Mouse (Mus musculus) mesoderm, embryonic 11.5 days (tissue): ENCODE measurements at regions not wholly inside any gene's neighbourhood (a gene's known extent, or its start where the extent isn't known, plus 50 kb on each side); places are given as distances from the start of the nearest gene placed in this dataset.

Source experiments
- DNase-seq: peaks from one replicate; pipeline ENCODE4 v3.0.0-alpha.2; 2012; ENCODE audit warnings: low read depth, low spot score

GRCm38 (mm10) chr13:97423911-97424310 lies 183.0 kb downstream of the Enc1 start:
- no peak for DNase-seq

DNA sequence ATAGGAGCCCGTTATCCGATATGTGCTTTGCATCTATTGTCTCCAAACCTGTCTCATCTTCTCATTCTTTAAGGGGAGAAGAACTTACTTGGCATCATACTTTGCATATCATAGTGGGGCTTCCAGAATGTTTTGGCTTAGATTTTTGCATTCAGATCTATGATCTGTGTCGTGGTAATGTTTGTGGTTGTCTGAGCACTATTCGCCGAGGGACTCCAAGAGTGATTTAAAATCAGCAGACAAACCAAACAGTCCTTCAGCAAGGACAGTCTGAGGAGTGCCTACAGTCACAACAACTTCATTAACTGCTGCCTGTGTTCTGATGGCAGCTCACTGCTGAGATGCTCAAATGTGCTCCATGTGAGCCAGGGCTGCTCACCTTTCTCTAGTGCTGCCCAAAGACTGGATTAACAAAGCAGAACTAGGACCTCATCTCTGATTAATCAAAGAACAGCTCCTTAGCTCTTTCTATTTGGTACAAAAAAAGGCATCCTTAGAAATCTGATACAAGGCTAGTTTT lies 182.5 kb downstream of the Enc1 start:
- no peak for DNase-seq

- DNase-seq: no peak
Observed at GRCm38 (mm10) chr13:97422897-97423296, 182.0 kb downstream of the Enc1 start.

- no peak for DNase-seq
Observed at GRCm38 (mm10) chr13:97421831-97422230, 180.9 kb downstream of the Enc1 start.

DNA sequence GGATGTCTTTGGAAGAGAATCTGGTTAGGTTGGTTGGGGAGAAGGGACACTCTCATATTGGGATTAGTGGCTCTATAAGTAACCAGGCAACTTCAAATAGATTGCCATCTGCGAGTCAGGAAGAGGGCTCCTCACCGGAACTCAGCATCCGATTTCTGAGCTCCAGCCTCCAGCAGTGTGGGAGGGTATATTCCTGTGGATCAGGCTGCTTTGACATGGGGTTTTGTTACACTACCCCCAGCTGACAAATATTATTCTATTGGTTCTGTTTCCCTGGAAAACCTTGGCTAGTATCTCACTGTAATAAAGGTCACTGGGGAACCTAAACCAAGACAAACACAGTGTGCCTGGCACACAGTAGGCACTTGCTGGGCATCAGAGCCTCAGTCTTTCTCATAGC lies 179.9 kb downstream of the Enc1 start:
- no peak for DNase-seq

GRCm38 (mm10) chr13:97419100-97419499 lies 178.2 kb downstream of the Enc1 start:
- no peak for DNase-seq

DNA sequence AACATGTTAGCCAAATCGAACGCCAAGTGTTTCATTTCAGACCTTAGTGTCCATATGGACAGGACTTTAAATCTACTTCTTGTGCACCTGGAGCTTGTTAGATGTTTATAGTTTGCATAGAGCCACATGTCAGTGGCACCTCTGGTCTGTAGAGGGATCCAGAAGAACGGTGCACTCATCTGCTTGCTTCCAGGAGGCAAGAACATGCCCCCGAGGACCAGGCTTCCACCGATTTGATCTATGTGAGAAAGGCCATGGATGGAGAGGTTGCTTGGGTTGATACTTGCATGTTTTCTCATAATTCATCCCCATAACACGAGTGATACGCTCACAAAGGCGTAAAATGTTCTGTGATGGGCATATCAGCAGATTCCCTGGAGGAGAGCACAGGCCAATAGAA lies 177.8 kb downstream of the Enc1 start:
- DNase-seq: no peak

DNA sequence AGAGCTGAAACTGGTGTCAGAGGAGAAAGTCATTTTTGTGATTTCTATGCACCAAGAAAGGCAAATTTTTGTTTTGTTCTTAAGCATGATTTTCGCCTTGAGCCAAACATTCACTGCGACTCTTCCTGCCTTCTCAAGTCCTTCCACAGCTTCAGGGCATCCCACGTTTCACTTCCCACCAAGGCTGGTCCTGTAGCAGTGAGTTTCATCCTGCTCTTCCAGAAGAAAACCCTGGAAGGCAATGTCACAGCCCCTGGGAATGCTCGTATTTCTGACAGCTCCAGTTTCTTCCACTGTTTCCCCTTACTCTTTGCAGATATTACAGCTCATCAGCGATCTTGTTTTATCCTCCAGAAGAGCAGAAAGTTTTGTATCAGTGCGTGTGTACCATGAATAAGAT lies 177.2 kb downstream of the Enc1 start:
- no peak for DNase-seq

DNA sequence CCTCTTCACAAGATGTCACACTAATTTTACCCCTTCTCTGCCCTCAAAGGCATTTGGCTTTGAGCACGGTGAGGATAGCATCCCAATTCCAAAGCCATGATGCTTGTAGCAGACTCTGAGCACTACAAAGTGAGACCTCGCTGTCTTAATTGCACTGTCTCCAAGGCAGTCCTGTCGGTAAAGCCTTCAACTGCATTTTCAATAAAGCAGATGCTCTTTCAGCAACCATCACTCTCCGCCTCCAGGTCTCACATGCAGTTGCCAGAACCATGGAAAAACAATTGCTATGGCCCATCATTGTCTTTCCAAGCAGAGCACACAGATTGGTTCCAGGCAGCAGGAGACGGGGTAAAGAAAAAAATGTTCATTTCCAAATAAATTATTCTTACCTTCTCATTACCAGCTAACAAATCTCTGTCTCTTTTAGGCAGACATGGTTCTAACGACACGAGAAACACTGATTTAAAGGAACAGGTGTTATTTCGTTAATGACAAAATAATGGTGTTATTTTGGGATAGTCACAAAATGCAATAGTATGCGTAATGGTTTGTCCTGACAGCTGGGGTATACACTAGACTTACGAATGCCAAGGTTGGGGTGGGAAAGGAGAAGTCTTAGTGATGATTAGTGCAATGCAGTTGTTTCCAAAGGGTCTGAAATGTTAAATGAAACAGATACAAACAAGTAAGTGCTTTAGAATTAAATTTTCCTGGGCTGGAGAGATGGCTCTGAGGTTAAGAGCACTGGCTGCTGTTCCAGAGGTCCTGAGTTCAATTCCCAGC lies 175.2 kb downstream of the Enc1 start:
- no peak for DNase-seq

- DNase-seq: no peak
Observed at GRCm38 (mm10) chr13:97415381-97415780, 174.5 kb downstream of the Enc1 start.

- no peak for DNase-seq
Observed at GRCm38 (mm10) chr13:97412151-97412550, 171.2 kb downstream of the Enc1 start.

- no peak for DNase-seq
Observed at GRCm38 (mm10) chr13:97410550-97411201, 169.8 kb downstream of the Enc1 start.

- no peak for DNase-seq
Observed at GRCm38 (mm10) chr13:97409891-97410525, 169.1 kb downstream of the Enc1 start.

- DNase-seq: no peak
Observed at GRCm38 (mm10) chr13:97409291-97409780, 168.4 kb downstream of the Enc1 start.

GRCm38 (mm10) chr13:97408414-97409290 lies 167.7 kb downstream of the Enc1 start:
- no peak for DNase-seq

- DNase-seq: no peak
Observed at GRCm38 (mm10) chr13:97407773-97408172, 166.9 kb downstream of the Enc1 start.

- DNase-seq: no peak
Observed at GRCm38 (mm10) chr13:97406678-97407077, 165.8 kb downstream of the Enc1 start.

- no peak for DNase-seq
Observed at GRCm38 (mm10) chr13:97402164-97402761, 161.4 kb downstream of the Enc1 start.

GRCm38 (mm10) chr13:97401620-97402019 lies 160.7 kb downstream of the Enc1 start:
- DNase-seq: no peak

DNA sequence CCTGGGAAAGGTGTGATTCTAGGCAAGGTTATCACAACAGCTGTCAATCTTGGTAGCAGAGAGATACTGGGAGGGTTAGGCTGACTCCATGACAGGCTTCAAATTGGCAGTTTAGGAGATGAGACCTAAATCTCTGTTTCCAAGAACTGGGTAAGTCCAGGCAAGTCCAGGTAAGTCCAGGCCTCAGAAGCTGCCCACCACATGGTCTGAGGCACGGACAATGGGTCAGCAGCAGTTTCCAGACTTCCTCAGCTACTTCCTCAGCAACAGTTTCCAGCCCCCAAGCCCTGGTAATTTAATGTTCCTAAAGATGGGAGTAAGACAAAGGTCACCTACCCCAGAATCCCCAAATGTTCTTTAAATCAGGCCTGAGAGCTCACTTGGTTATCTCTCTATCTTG lies 157.1 kb downstream of the Enc1 start:
- no peak for DNase-seq
